Mouse (Mus musculus) embryonic facial prominence, embryonic 15.5 days (tissue): ENCODE measurements around the gene Ccdc102a. TPM values are rescaled to one million over a fixed set of nuclear protein-coding genes. Genes with fewer than 3 reads are reported as not detected.

Experiments
- ATAC-seq: fragments of 200-750 bp; cut with Nextera tagmentation; 2 replicates; pipeline ENCODE4 v1.8.0; 2017; ENCODE audit warnings: low read depth, moderate TSS enrichment; ENCODE audit not compliant: insufficient number of reproducible peaks, low FRiP score, low TSS enrichment
- H3K27ac ChIP-seq: fragments of 300-500 bp; sonication (generic); replicated peaks from 2 replicates; pipeline ENCODE4 v1.5.1; 2015; ENCODE audit warnings: mild to moderate bottlenecking, inconsistent platforms
- H3K27me3 ChIP-seq: fragments of 300-500 bp; sonication (generic); 2 replicates; pipeline ENCODE4 v1.6.1; 2015; ENCODE audit warnings: inconsistent platforms
- H3K36me3 ChIP-seq: fragments of 300-500 bp; sonication (generic); 2 replicates; pipeline ENCODE4 v1.6.1; 2015; ENCODE audit warnings: mild to moderate bottlenecking, inconsistent platforms
- H3K4me1 ChIP-seq: fragments of 300-500 bp; sonication (generic); 2 replicates; pipeline ENCODE4 v1.6.1; 2015; ENCODE audit warnings: inconsistent platforms
- H3K4me2 ChIP-seq: fragments of 300-500 bp; sonication (generic); replicated peaks from 2 replicates; pipeline ENCODE4 v1.6.1; 2015; ENCODE audit warnings: mild to moderate bottlenecking, inconsistent platforms
- H3K4me3 ChIP-seq: fragments of 300-500 bp; sonication (generic); replicated peaks from 2 replicates; pipeline ENCODE4 v1.5.1; 2015; ENCODE audit warnings: mild to moderate bottlenecking, inconsistent platforms
- H3K9ac ChIP-seq: fragments of 300-500 bp; sonication (generic); 2 replicates; pipeline ENCODE4 v1.6.1; 2015; ENCODE audit warnings: inconsistent platforms
- H3K9me3 ChIP-seq: fragments of 300-500 bp; sonication (generic); replicated peaks from 2 replicates; pipeline ENCODE4 v1.6.1; 2016; ENCODE audit warnings: inconsistent platforms
- WGBS: fragments of 180-500 bp; shearing (Covaris S2); methylation state at CpG from one replicate; pipeline ENCODE4 v1.1.7; 2015; 5-methylcytosine and 5-hydroxymethylcytosine counted together
- polyA plus RNA-seq: library from polyadenylated mRNA; unstranded; fragments of >200 nt; fragmentation: Nextera tagmentation; extraction: Ambion mirVana; gene quantifications from 2 replicates; pipeline ENCODE4 v1.2.1, GENCODE M21; 2015

Gene Ccdc102a
- polyA plus RNA-seq: 42.3 and 44.6 TPM in 2 replicates

- H3K9ac ChIP-seq: peak within 1 kb of the TSS; percentile 64
- no peaks in the 10 kb centered on the region for H3K9me3 ChIP-seq
- H3K36me3 ChIP-seq: no peaks in the 10 kb centered on the region
- peak within 1 kb of the TSS; percentile 69 for H3K4me3 ChIP-seq
- H3K4me1 ChIP-seq: peaks cover 47% of the 10 kb centered on the region
- no peaks in the 10 kb centered on the region for H3K27me3 ChIP-seq
- WGBS: 2% methylated on average over 51 of the region's 51 CpGs
- H3K27ac ChIP-seq: peak within 1 kb of the TSS; percentile 90
- peak within 1 kb of the TSS; percentile 72 for H3K4me2 ChIP-seq
- ATAC-seq: peak; percentile 64
Measured at GRCm38 (mm10) chr8:94917851-94918495, at the start of gene Ccdc102a. Gene Ccdc102a (minus strand): TSS chr8:94918098.

GRCm38 (mm10) chr8:94967554-94967953 lies 49.7 kb upstream of the Ccdc102a start:
- WGBS: 69% methylated on average over 3 of the region's 3 CpGs
- no peak overlapping the region for H3K4me3 ChIP-seq
- no peaks in the 10 kb centered on the region for H3K27me3 ChIP-seq
- H3K36me3 ChIP-seq: no peaks in the 10 kb centered on the region
- ATAC-seq: no peak
- H3K4me1 ChIP-seq: no peaks in the 10 kb centered on the region
- H3K4me2 ChIP-seq: no peak overlapping the region
- no peak overlapping the region for H3K27ac ChIP-seq
- H3K9me3 ChIP-seq: no peaks in the 10 kb centered on the region
- no peak overlapping the region for H3K9ac ChIP-seq

GRCm38 (mm10) chr8:94967071-94967470 lies 49.2 kb upstream of the Ccdc102a start:
- no peak overlapping the region for H3K4me2 ChIP-seq
- H3K9ac ChIP-seq: no peak overlapping the region
- H3K4me1 ChIP-seq: no peaks in the 10 kb centered on the region
- no peak overlapping the region for H3K27ac ChIP-seq
- H3K9me3 ChIP-seq: no peaks in the 10 kb centered on the region
- H3K4me3 ChIP-seq: no peak overlapping the region
- H3K36me3 ChIP-seq: no peaks in the 10 kb centered on the region
- no peaks in the 10 kb centered on the region for H3K27me3 ChIP-seq
- 74% methylated on average over 4 of the region's 4 CpGs for WGBS
- no peak for ATAC-seq

GRCm38 (mm10) chr8:94966578-94966977 lies 48.7 kb upstream of the Ccdc102a start:
- ATAC-seq: no peak
- H3K36me3 ChIP-seq: no peaks in the 10 kb centered on the region
- no peak overlapping the region for H3K4me3 ChIP-seq
- H3K4me1 ChIP-seq: no peaks in the 10 kb centered on the region
- no peaks in the 10 kb centered on the region for H3K9me3 ChIP-seq
- no peaks in the 10 kb centered on the region for H3K27me3 ChIP-seq
- WGBS: 23% methylated on average over 7 of the region's 7 CpGs
- H3K27ac ChIP-seq: no peak overlapping the region
- no peak overlapping the region for H3K9ac ChIP-seq
- H3K4me2 ChIP-seq: no peak overlapping the region

- no peak overlapping the region for H3K9ac ChIP-seq
- no peak overlapping the region for H3K4me2 ChIP-seq
- no peaks in the 10 kb centered on the region for H3K27me3 ChIP-seq
- no peak overlapping the region for H3K4me3 ChIP-seq
- WGBS: 41% methylated on average over 10 of the region's 10 CpGs
- no peaks in the 10 kb centered on the region for H3K4me1 ChIP-seq
- no peaks in the 10 kb centered on the region for H3K36me3 ChIP-seq
- ATAC-seq: no peak
- H3K27ac ChIP-seq: no peak overlapping the region
- H3K9me3 ChIP-seq: no peaks in the 10 kb centered on the region
Measured at GRCm38 (mm10) chr8:94964828-94965227, 46.9 kb upstream of the Ccdc102a start.

- WGBS: 65% methylated on average over 1 of the region's 1 CpGs
- no peak overlapping the region for H3K4me3 ChIP-seq
- no peak for ATAC-seq
- H3K4me1 ChIP-seq: no peaks in the 10 kb centered on the region
- H3K36me3 ChIP-seq: no peaks in the 10 kb centered on the region
- H3K9ac ChIP-seq: no peak overlapping the region
- no peaks in the 10 kb centered on the region for H3K27me3 ChIP-seq
- H3K27ac ChIP-seq: no peak overlapping the region
- H3K9me3 ChIP-seq: no peaks in the 10 kb centered on the region
- H3K4me2 ChIP-seq: no peak overlapping the region
Measured at GRCm38 (mm10) chr8:94962201-94962600, 44.3 kb upstream of the Ccdc102a start.

- Histone ChIP-seq H3K36me3 (no peaks in the 10 kb centered on the region), H3K27me3 (no peaks in the 10 kb centered on the region), H3K27ac (no peak overlapping the region), H3K9ac (no peak overlapping the region), H3K4me2 (no peak overlapping the region), H3K4me1 (no peaks in the 10 kb centered on the region), H3K4me3 (no peak overlapping the region), H3K9me3 (no peaks in the 10 kb centered on the region)
- WGBS: 88% methylated on average over 1 of the region's 1 CpGs
- no peak for ATAC-seq
Measured at GRCm38 (mm10) chr8:94956078-94956574, 38.2 kb upstream of the Ccdc102a start.

- Histone ChIP-seq H3K4me2 (no peak overlapping the region), H3K9ac (no peak overlapping the region), H3K9me3 (no peaks in the 10 kb centered on the region), H3K27ac (no peak overlapping the region), H3K27me3 (no peaks in the 10 kb centered on the region), H3K4me3 (no peak overlapping the region), H3K36me3 (no peaks in the 10 kb centered on the region), H3K4me1 (no peaks in the 10 kb centered on the region)
- no peak for ATAC-seq
- WGBS: 41% methylated on average over 9 of the region's 9 CpGs
Measured at GRCm38 (mm10) chr8:94954921-94955758, 37.2 kb upstream of the Ccdc102a start.

- Histone ChIP-seq H3K4me2 (no peak overlapping the region), H3K9me3 (no peaks in the 10 kb centered on the region), H3K36me3 (no peaks in the 10 kb centered on the region), H3K4me1 (no peaks in the 10 kb centered on the region), H3K27ac (no peak overlapping the region), H3K4me3 (no peak overlapping the region), H3K9ac (no peak overlapping the region), H3K27me3 (no peaks in the 10 kb centered on the region)
- WGBS: 77% methylated on average over 7 of the region's 7 CpGs
- ATAC-seq: no peak
Measured at GRCm38 (mm10) chr8:94954368-94954737, 36.5 kb upstream of the Ccdc102a start.

- H3K27me3 ChIP-seq: no peaks in the 10 kb centered on the region
- H3K9me3 ChIP-seq: no peaks in the 10 kb centered on the region
- no peaks in the 10 kb centered on the region for H3K36me3 ChIP-seq
- no peak overlapping the region for H3K4me2 ChIP-seq
- no peak overlapping the region for H3K4me3 ChIP-seq
- 67% methylated on average over 7 of the region's 7 CpGs for WGBS
- H3K27ac ChIP-seq: no peak overlapping the region
- H3K9ac ChIP-seq: no peak overlapping the region
- no peak for ATAC-seq
- H3K4me1 ChIP-seq: no peaks in the 10 kb centered on the region
Measured at GRCm38 (mm10) chr8:94953624-94954367, 35.9 kb upstream of the Ccdc102a start.

GRCm38 (mm10) chr8:94952086-94952485 lies 34.2 kb upstream of the Ccdc102a start:
- Histone ChIP-seq H3K27ac (no peak overlapping the region), H3K27me3 (no peaks in the 10 kb centered on the region), H3K4me3 (no peak overlapping the region), H3K36me3 (no peaks in the 10 kb centered on the region), H3K9ac (no peak overlapping the region), H3K4me2 (no peak overlapping the region), H3K4me1 (no peaks in the 10 kb centered on the region), H3K9me3 (no peaks in the 10 kb centered on the region)
- no peak for ATAC-seq
- WGBS: 69% methylated on average over 5 of the region's 5 CpGs
